Mouse (Mus musculus) lung, postnatal 14 days (tissue): ENCODE measurements at regions not wholly inside any gene's neighbourhood (a gene's known extent, or its start where the extent isn't known, plus 50 kb on each side); places are given as distances from the start of the nearest gene placed in this dataset.

Experiments used
- DNase-seq: peaks from one replicate; pipeline ENCODE4 v3.0.0; 2021

GRCm38 (mm10) chr3:115816328-115817160, 71.1 kb upstream of the Dph5 start:
- DNase-seq, result no peak

- DNase-seq, result no peak
Measured at GRCm38 (mm10) chr3:115817771-115818170, 69.9 kb upstream of the Dph5 start.

GRCm38 (mm10) chr3:115818734-115819133, 68.9 kb upstream of the Dph5 start:
- no peak for DNase-seq

- DNase-seq, result no peak
Measured at GRCm38 (mm10) chr3:115819401-115820138, 68.1 kb upstream of the Dph5 start.

GRCm38 (mm10) chr3:115820139-115820481, 67.5 kb upstream of the Dph5 start:
- DNase-seq, result no peak

GRCm38 (mm10) chr3:115821627-115822026, 66.0 kb upstream of the Dph5 start:
- no peak for DNase-seq

GRCm38 (mm10) chr3:115822491-115822890, 65.1 kb upstream of the Dph5 start:
- no peak for DNase-seq

GRCm38 (mm10) chr3:115823741-115824140, 63.9 kb upstream of the Dph5 start:
- no peak for DNase-seq

GRCm38 (mm10) chr3:115824792-115825191, 62.8 kb upstream of the Dph5 start:
- DNase-seq, result no peak

- no peak for DNase-seq
Measured at GRCm38 (mm10) chr3:115835381-115835780, 52.3 kb upstream of the Dph5 start.

- DNase-seq, result no peak
Measured at GRCm38 (mm10) chr3:115837617-115838216, 49.9 kb upstream of the Dph5 start.
